Mouse (Mus musculus) cerebellum, adult (tissue): ENCODE measurements around the gene Atp6v1a.

ENCODE experiments used
- ATAC-seq: cut with Nextera tagmentation; 2 replicates; pipeline ENCODE4 v1.9.2; 2017; ENCODE audit warnings: mild to moderate bottlenecking, moderate library complexity, mixed read lengths; ENCODE audit not compliant: insufficient number of reproducible peaks, low FRiP score, low TSS enrichment

Gene Atp6v1a

DNA sequence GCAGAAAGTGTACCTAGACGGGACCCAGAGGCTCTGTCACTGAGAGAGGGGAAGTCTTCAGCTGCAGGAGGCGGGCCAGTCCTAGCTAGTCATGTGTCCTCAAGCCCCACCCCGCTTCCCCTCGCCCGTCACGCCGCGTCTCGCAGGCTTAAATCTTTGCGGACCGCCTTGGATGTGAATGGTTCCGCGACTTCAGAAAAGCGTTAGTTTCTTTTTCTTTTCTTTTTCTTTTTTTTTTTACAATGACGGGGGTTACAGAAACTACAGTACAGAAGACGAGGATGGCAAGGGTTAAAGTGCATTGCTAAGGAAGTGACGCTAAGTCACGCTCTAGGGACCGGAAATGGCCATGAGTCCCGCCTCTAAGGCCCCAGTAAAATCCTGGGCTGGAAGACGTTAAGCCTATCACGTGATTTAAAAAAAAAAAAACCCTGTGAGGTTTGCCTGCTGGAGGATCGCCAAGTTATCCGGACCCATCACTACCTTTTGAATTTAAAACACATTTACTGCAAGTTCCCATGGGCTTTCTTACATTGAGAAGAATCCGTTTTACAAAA, 448 bp downstream of the Atp6v1a start:
- peak; percentile 89 for ATAC-seq

DNA sequence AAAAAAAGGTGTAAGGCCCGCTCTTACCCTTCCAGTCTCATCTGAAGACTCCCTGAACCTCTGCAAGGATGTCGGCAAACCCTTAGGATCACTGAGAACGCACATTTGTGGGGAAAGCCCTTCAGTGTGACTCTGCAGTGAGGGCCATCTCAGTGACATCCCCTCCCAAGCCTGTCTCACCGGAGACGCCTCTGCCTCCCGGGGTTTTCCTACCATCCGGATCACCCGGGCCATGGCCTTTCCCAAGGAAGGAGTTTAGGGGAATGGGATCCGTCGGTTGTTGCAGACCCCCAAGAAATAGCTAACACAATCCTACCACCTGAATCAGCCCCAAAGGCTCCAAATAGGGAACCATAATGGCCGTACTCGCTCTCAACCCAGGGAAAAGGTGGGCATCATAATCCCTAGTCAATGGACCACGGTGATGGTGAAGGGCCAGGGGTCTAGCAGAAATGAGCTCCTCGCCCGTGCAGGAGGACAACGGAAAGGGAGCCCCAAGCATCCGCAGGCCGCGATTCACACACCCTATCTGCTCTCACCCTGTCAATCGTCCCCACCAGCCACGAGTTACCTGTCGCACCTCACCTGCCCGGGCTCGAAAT, 1.0 kb downstream of the Atp6v1a start:
- no peak for ATAC-seq

DNA sequence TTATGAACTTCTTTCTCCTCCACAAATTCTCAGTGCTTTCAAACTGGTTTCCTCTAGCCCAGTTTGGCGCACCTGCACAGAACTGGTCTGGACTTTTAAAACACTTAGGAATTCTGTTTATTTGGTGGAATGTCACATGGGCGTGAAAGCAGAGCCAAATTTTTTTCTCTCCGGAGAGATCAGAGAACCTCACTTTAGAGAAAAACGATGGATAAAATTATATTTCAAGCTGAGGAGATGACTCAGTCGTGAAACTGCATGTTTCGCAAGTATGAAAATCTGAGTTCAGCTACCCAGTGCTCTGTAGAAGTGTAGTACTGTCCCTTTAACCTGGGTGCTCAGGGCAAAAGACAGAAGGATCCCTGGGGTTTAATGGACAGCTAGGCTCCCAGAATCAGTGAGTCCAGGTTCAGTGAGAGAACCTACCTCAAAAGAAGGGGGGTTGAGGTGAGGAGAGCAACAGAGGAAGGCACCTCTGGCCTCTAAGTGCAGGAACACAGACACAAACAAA, 2.9 kb downstream of the Atp6v1a start:
- ATAC-seq: no peak

DNA sequence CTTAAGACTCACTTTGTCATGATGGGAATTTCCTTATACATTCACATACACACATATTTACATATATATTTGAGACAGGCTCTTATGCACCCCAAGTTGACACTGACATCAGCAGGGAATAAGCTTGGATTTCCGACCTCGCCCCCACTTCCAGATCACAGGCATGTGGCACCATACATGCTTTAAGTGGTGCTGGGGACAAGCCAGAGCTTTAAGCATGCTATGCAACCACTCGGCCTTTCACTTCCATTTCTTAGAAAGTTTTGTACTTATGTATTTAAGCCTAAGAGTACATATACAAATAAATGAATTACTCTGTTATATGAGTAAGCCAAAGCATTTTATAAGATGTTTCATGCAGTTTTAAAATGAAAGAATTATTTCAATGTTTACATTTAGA, 6.3 kb downstream of the Atp6v1a start:
- no peak for ATAC-seq

DNA sequence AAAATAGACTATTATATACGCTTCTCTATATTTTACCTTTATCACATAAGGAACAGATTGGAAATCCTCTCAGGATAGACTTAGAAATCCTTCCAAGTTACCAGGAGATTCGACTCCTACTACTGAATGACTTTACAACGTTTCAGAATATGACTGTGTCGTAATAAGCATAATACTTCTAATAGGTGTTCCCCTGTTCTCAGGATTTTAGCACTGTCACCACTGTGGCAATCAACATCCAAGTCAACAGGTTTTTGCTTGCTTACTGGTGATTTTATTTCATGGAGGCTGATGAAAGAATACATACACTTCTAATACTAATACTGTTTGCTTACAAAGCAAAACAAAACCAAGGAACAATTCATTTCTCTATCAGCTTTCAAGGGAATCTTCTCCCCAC, 7.2 kb downstream of the Atp6v1a start:
- no peak for ATAC-seq

DNA sequence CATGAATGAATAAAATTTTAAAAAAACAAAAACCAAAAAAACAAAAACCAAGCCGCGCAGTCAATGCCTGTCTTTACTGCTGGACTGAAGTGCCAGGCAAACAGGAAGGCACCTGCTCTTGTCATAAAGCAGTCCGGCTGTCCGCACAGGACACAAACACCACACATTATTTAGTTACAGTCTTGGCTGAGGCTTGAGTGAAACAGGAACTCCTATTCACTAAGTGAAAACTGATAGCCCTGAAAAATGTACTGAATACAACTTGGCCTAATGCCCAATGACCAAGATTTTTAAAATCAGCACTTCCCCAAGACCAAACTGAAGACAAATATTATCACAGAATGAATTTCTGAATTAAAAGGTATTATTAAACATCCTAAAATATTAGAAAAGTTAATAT, 13.1 kb downstream of the Atp6v1a start:
- no peak for ATAC-seq

DNA sequence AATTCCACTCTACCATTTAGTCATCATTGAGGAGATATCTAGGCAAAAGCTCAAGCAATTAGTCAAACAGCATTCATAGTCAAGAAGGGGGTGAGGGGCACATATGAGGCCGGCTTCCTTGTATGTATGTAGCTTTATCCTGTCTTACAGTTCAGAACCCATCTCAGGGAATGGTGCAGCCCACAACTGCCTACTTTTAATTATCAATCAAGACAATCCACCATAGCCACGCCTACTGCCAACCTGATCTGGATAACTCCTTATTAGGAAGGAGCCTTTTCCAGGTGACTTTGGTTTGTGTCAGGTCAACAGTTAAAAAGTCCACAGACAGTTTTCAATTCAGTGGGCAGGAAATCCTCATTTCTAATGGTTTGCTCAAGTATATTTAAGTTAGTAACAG, 14.1 kb downstream of the Atp6v1a start:
- ATAC-seq: no peak

DNA sequence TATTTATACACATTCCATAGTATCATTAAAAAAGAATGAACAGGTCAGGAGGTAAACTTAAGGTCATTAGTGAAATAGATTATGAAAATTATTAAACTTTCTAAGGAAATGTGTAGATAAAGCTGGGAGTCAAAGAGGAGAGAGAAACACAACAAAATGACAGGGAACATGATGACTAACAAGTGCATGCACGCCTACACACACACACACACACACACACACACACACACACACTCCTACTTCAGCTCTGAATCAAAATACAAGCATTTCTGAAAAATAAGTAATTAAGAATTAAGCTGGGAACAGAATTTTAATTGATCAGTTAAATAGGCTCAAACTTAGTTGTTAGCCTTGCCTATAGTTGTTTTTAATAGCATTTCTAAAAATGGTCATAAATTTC, 14.8 kb downstream of the Atp6v1a start:
- ATAC-seq: no peak

DNA sequence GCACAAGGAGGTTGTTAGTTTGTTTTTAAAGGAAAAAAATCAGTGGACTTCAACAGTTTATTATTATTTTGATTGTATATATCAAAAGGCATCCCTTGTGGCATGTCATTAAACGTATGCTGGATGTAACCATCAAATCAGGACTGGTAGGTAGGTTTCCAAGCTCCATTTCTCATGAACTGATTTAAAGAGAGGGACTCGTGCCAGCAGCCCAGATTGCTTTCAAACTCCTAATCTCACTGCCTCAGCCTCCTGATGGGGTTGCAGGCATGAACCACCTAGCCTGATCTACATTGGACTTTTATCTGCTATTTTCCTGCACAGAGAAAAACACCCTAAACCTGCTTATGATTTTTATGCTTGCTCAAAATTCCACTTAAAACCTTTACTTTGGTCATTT, 15.7 kb downstream of the Atp6v1a start:
- ATAC-seq: peak; percentile 49; the same call in 1 of the 2 replicates

DNA sequence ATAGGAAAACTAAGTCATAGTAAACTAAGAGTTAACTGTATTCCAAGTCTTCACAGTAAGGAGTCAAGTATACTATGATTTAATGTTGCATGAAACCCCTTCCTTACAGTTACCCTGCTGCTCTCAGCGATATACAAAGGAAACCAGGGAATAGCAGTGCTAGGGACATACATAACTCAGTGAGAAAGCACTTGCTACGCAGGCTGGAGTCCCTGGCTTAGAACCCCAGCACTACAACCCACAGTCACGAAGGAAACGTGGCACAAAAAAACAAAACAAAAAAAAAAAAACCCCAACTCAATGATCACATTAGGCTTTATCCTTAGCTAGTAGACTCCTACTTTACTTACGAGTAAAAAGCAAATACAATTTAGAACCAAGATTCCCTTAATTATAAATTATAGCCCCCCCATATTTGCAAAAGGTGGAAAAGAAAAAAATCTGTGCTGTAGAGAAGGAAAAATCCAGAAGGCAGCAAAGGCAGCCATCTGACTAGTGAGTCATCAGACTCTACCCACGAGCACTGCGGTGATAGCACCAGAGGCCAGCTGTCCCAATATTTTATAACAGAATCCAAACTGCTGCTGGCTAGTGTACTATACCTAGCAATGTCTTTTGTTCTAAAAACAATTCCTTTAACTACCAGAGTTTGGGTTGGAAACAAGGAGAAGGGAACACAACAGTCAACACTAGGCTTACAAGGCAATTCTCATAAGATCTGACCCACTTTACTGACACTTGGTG, 16.4 kb downstream of the Atp6v1a start:
- peak; percentile 86 for ATAC-seq

DNA sequence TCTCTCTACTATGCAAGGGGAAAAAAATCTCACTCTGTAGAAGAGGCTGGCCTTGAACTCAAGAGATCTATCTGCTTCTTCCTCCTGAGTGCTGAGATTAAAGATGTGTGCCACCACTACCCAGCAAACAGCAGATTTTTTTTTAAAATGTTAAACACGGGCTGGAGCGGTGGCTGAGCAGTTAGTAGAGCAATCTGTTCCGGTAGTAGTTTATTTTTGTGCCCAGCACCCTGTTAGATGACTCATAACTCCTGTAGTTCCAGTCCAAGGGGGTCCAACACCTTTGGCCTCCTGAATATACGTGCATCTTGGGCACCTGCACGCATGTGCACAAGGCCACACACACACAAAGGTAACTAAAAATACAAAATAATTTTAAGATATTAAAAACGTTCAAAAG, 16.9 kb downstream of the Atp6v1a start:
- no peak for ATAC-seq

DNA sequence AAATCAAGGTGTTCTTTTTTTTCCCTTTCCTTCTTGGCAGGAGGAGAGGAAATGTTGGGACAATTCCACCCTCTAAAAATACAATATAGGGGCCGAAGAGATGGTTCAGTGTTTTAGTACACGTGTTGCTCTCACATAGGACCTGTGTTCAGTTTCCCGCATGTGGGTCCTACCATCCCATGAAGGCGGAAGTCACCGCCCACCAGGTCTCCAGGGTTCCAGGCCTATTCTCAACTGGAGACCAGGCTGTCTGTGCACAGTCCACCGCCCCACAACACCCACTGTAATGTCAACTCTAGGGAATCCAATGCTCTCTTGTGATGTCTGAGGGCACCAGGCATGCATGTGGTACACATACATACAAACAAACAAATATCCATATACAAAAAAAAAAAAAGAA, 17.4 kb downstream of the Atp6v1a start:
- no peak for ATAC-seq

DNA sequence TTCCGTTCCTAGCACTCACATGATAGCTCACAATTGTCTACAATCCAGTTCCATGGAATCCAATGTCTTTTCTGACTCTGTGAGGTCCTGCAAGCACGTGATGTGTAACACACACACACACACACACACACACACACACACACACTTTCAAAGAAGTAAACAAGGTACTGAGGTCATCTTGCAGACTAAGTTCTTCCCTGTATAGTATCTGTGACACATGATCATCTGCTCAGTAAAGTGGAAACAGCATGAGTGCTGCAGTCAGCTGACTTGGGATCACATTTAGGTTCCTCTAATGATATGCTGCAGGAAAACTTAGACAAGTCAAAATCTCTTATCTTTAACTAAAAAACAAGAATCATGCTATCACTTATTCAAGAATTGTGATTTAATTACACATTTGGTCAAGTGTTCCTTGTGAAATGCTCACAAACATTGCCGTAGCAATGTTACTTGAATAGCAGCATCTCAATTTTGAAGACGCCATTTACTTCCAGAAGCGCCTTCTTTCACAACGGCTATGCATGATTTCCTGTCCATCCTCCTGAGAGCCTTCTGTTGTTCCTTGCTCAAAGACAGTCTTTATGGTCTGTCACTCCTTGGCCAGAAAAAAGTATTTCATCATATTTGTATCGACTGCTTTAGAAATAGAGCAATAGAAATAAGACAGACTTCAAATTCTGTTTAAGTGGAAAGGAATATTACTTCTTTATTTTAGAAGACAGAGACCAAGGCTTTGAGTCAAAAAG, 19.6 kb downstream of the Atp6v1a start:
- ATAC-seq: no peak

DNA sequence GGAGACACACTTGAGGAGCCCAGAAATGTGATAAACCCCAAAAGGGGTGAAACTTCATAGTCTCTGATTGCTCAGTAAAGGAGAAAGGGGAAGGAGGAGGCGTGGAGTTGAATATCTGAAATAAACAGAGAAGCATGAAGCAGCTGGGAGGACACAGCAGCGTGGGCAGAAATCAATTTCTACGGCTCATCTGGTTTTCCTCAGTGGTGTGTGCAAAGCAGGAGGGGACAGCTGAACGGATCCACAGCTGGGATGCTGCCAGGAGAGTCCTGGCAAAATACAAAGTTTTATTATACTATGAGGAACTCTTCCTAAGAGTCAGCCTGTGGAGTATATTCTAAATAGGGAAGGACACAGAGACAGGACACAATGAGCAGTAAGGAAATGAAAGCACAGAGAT, 30.5 kb downstream of the Atp6v1a start:
- no peak for ATAC-seq

DNA sequence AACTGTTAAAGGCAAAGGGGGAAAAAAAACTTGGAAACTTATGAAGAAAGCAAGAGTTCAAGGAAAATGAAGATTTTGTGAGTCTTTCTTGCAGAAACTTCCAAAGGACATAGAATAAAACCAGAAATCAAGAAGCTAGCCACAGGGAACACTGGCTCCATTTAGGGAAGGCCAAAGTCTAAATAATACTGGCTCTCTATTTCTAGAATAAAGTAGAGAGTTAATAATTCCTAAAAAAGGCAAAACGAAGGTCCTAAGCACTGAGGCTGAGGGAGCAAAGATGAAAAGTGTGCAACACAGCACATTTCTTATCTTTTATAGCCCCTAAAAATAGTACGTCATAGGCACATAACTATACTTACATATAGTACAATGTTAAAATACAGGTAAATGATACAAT, 34.3 kb downstream of the Atp6v1a start:
- no peak for ATAC-seq

DNA sequence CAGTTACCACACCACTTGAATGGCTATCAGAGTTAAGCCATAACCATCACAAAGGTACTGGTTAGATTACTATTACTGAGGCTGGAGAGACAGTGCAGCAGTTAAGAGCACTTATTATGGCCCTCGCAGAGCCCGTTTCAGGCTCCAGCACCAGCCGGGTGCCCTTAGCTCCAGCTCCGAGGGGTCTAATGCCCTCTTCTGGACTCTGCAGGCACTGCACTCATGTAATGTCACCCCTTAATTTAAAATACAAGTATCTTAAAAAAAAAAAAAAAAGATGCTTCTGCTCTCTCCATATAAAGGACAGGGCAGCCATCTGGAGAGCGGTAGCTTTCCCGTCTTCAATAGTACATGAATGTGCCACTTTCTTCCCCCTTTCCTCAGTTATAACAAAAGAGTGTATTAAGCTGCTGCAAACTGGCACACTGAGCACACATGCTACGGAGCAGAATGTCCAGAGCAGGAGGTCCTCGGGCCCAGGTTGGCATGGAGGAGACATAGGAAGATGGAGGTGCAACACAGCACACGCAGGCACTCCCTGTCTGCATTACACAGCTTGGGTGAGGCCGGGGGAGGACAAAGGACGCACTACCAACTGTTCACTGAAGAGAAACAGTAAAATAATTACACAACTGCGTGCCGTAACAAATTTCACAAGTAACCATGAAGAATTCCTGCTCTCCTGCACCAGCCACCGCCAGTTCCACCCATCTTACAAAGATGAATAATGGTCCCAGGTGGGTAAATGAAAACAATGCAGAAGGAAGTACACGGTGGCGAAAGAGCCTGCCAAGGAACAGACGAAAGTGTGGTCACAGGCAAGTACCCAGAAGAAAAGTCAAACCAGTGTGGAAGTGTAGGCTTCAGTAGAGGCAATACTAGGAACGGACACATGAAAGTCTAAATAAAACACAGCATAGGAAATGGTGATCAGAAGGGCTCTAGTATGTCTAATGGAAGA, 35.4 kb downstream of the Atp6v1a start:
- no peak for ATAC-seq

DNA sequence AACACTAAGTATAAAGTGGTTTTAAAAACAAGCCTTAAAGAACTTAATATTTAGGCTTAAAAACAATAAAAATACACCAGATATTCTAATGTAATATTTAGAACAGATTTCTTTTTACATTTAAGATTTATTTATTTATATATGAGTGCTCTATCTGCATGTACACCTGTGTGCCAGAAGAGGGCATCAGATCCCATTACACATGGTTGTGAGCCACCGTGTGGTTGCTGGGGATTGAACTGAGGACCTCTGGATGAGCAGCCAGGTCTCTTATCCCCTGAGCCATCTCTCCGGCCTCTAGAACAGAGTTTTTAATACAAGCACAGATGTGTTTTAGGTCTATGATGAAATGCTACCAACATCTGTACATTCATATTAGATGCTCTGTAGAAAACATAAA, 36.6 kb downstream of the Atp6v1a start:
- no peak for ATAC-seq

DNA sequence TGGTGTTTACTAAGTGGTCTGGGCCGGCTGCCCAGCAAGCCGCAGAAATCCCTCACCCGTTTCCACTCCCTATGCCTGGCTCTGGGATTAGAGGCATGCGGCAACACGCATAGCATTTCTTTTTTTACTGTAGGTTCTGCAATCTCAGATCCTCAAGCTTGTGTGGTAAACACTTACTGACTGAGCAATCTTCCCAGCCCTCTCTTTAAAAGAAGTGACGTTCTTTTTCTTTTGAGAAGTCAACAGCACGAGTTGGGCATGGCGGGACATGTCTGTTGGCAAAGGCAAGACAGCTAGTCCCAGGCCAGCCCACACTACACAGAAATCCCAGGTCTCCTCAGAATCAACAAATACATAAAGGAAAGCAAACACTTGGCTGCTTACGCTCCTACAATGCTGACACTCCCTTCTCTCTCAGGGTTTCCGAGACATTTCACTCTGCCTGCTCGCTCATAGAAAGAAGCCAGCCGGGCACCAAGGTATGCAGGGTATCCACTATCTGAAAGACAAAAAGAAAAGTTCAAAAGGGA, 38.3 kb downstream of the Atp6v1a start:
- ATAC-seq: no peak

DNA sequence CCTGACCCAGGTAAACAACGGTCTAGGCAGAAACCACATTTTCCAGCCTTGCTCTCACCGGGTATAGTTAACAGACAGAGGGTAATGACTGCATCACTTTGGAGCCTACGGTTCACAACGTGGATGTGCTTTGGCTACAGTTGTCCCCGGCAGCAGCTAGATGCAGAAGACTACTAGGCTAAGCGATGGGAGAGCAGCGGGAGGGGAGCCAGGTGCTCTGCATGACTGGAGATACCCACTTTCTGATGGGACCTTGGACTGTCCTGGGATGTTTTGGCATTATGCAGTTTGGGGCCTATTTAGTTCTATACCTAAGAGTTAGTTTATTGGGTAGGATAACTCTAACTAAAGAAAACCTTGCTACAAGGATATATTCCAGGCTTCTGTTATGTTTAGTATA, 40.1 kb downstream of the Atp6v1a start:
- no peak for ATAC-seq

DNA sequence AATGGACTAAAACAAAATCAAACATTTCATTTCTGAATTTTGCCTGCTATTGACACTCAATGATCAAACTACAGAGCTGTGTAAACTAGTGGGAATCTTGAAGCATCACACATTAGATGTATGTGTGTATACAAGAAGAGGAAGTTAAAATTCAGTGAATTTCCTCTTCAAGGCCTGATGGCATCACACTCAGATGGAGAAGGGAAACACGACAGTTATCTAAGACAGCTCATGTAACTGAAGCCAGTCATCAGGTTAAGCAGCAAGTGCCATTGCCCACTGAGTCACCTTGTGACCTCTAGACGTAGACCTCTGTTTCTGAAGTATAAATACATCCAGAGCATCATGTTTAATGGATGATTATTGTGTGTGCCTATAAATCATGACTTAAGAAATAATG, 51.9 kb downstream of the Atp6v1a start:
- no peak for ATAC-seq
